Mouse (Mus musculus): ENCODE data around the gene Hs3st3b1. TPM values are rescaled to one million over a fixed set of nuclear protein-coding genes. Genes with fewer than 3 reads are reported as not detected.
A peak's percentile ranks its signal among the peaks of the same experiment; 100 is the strongest.

Hs3st3b1 gene
- polyA plus RNA-seq, 1 experiment = 9.6 TPM

DNA sequence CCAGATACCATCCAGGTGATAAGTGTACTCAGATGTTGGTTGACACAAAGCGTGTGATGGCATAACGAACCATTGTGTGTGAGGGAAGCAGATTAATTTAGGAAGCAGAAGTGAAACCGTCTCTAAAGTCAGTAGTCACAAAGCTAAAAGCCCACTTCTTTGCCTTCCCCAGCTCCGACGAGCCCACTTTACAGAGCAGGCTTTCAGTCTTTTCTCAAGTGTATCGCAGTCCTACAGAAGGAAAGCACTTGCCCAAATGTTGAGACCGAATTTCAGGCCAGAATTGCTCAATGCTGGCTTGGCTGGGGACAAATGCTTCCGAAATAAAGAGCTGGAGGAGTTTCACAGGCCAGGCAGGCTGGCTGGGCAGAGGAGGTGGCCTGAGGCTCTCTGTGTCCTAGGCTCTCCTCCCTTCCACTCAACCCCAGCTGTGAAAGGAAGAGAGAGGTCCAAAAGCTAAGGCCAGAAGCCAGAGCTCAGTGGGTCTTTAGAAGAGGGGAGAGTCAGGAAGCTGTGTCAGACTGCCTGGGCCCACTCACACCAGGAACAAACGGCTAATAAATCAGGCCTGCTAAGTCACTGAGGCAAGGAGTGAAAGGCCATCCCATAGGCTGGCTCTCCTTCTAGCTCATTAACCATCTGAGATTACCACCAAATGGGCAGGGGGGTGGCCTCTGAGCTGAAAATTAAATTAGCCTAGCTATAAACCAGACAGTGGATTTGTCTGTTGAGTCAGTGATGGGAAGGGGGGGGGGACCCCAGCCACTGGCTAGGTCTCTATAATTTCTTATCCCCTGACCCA is 15.3 kb downstream of the Hs3st3b1 start:
- peak; percentile 34 for DNase-seq (ENCODE audit: low read depth in 1 of 2, low spot score in 2 of 2)
- Histone ChIP-seq H3K27me3 (ENCODE audit: control insufficient read depth, insufficient read depth, low read length) (no peaks in the 10 kb centered on the region), H3K4me1 (ENCODE audit: control insufficient read depth, insufficient read depth, insufficient read length) (peaks cover 24% of the 10 kb centered on the region; the same call in 1 of the 2 replicates), H3K4me3 (ENCODE audit: extremely low read depth, insufficient read depth, insufficient read length) (no peak overlapping the region), H3K36me3 (ENCODE audit: control insufficient read depth, insufficient read depth, low read length) (no peaks in the 10 kb centered on the region), H3K27ac (ENCODE audit: insufficient read depth, low read length) (peak overlapping the region; percentile 76)
- WGBS = 24% methylated on average over 9 of the region's 9 CpGs
- TF ChIP-seq CTCF (IDR thresholded peaks at IDR 0.05; ENCODE audit: extremely low read depth, insufficient read depth, insufficient read length, insufficient replicate concordance) = no peak
- TF ChIP-seq POLR2A (IDR thresholded peaks at IDR 0.05; ENCODE audit: low read depth, low read length) = no peak

DNA sequence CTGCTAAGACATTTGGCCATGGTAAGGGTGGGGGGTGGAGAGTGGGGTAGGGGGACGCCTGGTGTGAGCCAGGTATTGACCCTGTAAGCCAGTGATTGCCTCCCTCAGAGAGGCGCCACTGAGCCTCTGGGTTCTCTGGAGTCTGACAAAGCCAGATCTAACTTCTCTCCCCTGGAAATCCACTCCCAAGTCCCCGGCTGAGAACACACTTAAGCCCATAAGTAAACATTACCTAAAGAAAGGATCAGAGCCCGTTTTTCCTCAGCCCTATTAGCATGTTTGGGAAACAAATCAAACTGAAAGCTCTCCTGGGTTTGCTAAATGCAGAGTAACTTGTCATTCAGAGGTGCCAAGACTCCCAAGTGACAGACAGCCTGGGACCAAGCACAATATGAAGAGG is 17.3 kb downstream of the Hs3st3b1 start:
- TF ChIP-seq POLR2A (IDR thresholded peaks at IDR 0.05; ENCODE audit: low read depth, low read length) (no peak), CTCF (IDR thresholded peaks at IDR 0.05; ENCODE audit: extremely low read depth, insufficient read depth, insufficient read length, insufficient replicate concordance) (no peak)
- no peak for DNase-seq (ENCODE audit: low read depth in 1 of 2, low spot score in 2 of 2)
- no peak overlapping the region for H3K27ac ChIP-seq (ENCODE audit: insufficient read depth, low read length)
- peaks cover 24% of the 10 kb centered on the region; the same call in 1 of the 2 replicates for H3K4me1 ChIP-seq (ENCODE audit: control insufficient read depth, insufficient read depth, insufficient read length)
- WGBS = 76% methylated on average over 4 of the region's 4 CpGs
- no peaks in the 10 kb centered on the region for H3K36me3 ChIP-seq (ENCODE audit: control insufficient read depth, insufficient read depth, low read length)
- H3K27me3 ChIP-seq (ENCODE audit: control insufficient read depth, insufficient read depth, low read length) = no peaks in the 10 kb centered on the region
- no peak overlapping the region for H3K4me3 ChIP-seq (ENCODE audit: extremely low read depth, insufficient read depth, insufficient read length)

DNA sequence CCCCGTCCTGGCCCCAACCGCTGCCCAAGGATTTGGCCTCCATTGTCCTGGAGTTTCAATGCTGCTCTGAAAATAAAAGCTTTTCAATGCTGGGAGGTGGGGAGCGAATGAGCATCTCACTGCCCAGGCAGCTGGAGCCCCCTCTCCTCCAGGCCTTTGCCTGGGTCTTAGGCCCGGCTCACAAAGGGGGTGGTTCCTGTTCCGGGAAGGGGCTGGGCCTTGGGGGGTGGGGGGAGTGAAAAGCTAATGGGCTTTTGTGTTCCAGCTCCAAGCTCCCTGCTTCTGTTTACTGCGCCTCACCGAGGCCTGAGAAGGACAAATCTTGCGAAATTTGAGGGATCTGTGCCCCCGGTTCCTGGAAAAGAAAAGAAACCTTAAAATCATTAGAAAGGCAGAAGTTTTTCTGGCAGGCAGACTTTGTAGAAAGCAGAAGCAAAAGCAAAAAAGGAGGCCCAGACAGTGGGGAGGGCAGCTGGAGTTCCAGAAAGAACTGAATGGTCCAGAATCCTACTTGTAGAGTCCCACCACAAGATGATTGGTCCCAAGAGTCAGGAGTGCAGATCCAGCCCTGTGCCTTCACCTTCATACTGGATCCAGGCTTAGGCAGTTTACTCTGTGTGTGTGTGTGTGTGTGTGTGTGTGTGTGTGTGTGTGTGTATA is 23.5 kb downstream of the Hs3st3b1 start:
- Histone ChIP-seq H3K27me3 (ENCODE audit: control insufficient read depth, insufficient read depth, low read length) (no peaks in the 10 kb centered on the region), H3K4me1 (ENCODE audit: control insufficient read depth, insufficient read depth, insufficient read length) (no peaks in the 10 kb centered on the region; the same call in 1 of the 2 replicates), H3K4me3 (ENCODE audit: extremely low read depth, insufficient read depth, insufficient read length) (no peak overlapping the region), H3K27ac (ENCODE audit: insufficient read depth, low read length) (no peak overlapping the region), H3K36me3 (ENCODE audit: control insufficient read depth, insufficient read depth, low read length) (no peaks in the 10 kb centered on the region)
- no peak for DNase-seq (ENCODE audit: low read depth in 1 of 2, low spot score in 2 of 2)
- 67% methylated on average over 9 of the region's 9 CpGs for WGBS
- TF ChIP-seq CTCF (IDR thresholded peaks at IDR 0.05; ENCODE audit: extremely low read depth, insufficient read depth, insufficient read length, insufficient replicate concordance) (no peak), POLR2A (IDR thresholded peaks at IDR 0.05; ENCODE audit: low read depth, low read length) (no peak)

- DNase-seq (ENCODE audit: low read depth in 1 of 2, low spot score in 2 of 2) = no peak
- no peak for TF ChIP-seq POLR2A (IDR thresholded peaks at IDR 0.05; ENCODE audit: low read depth, low read length)
- no peak for TF ChIP-seq CTCF (IDR thresholded peaks at IDR 0.05; ENCODE audit: extremely low read depth, insufficient read depth, insufficient read length, insufficient replicate concordance)
- H3K27me3 ChIP-seq (ENCODE audit: control insufficient read depth, insufficient read depth, low read length) = no peaks in the 10 kb centered on the region
- 82% methylated on average over 13 of the region's 13 CpGs for WGBS
- no peak overlapping the region for H3K4me3 ChIP-seq (ENCODE audit: extremely low read depth, insufficient read depth, insufficient read length)
- H3K27ac ChIP-seq (ENCODE audit: insufficient read depth, low read length) = no peak overlapping the region
- H3K36me3 ChIP-seq (ENCODE audit: control insufficient read depth, insufficient read depth, low read length) = no peaks in the 10 kb centered on the region
- H3K4me1 ChIP-seq (ENCODE audit: control insufficient read depth, insufficient read depth, insufficient read length) = no peaks in the 10 kb centered on the region; the same call in 1 of the 2 replicates
Measured at GRCm38 (mm10) chr11:63897856-63898508, 24.1 kb downstream of the Hs3st3b1 start.

DNA sequence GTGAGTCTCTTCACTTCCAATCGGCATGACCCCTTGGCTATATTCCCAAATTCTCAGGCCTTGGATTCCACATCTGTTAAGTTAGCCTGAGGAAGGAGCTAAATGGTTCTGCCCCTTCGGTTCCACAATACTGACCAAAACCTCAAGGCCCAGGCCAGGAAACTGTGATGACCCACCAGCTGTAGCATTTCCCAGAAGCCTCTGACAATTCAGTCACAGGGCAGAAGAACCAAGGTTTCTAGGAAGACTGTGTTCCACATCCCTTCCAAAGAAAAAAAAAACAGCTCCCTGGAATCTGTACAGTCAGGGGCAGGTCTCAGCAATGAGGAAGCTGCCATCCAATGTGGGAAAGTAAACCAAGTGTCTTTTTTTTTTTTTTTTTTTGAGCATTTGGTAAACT is 25.1 kb downstream of the Hs3st3b1 start:
- Histone ChIP-seq H3K4me1 (ENCODE audit: control insufficient read depth, insufficient read depth, insufficient read length) (no peaks in the 10 kb centered on the region; the same call in 1 of the 2 replicates), H3K36me3 (ENCODE audit: control insufficient read depth, insufficient read depth, low read length) (no peaks in the 10 kb centered on the region), H3K4me3 (ENCODE audit: extremely low read depth, insufficient read depth, insufficient read length) (no peak overlapping the region), H3K27me3 (ENCODE audit: control insufficient read depth, insufficient read depth, low read length) (no peaks in the 10 kb centered on the region), H3K27ac (ENCODE audit: insufficient read depth, low read length) (no peak overlapping the region)
- no peak for DNase-seq (ENCODE audit: low read depth in 1 of 2, low spot score in 2 of 2)
- TF ChIP-seq POLR2A (IDR thresholded peaks at IDR 0.05; ENCODE audit: low read depth, low read length) = no peak
- no peak for TF ChIP-seq CTCF (IDR thresholded peaks at IDR 0.05; ENCODE audit: extremely low read depth, insufficient read depth, insufficient read length, insufficient replicate concordance)
- 86% methylated on average over 2 of the region's 2 CpGs for WGBS

- no peak for DNase-seq (ENCODE audit: low read depth in 1 of 2, low spot score in 2 of 2)
- H3K4me1 ChIP-seq (ENCODE audit: control insufficient read depth, insufficient read depth, insufficient read length) = no peaks in the 10 kb centered on the region; the same call in 1 of the 2 replicates
- no peaks in the 10 kb centered on the region for H3K36me3 ChIP-seq (ENCODE audit: control insufficient read depth, insufficient read depth, low read length)
- TF ChIP-seq POLR2A (IDR thresholded peaks at IDR 0.05; ENCODE audit: low read depth, low read length) (no peak), CTCF (IDR thresholded peaks at IDR 0.05; ENCODE audit: extremely low read depth, insufficient read depth, insufficient read length, insufficient replicate concordance) (no peak)
- no peak overlapping the region for H3K27ac ChIP-seq (ENCODE audit: insufficient read depth, low read length)
- H3K27me3 ChIP-seq (ENCODE audit: control insufficient read depth, insufficient read depth, low read length) = no peaks in the 10 kb centered on the region
- no peak overlapping the region for H3K4me3 ChIP-seq (ENCODE audit: extremely low read depth, insufficient read depth, insufficient read length)
- WGBS = 87% methylated on average over 6 of the region's 6 CpGs
Measured at GRCm38 (mm10) chr11:63894188-63894587, 27.9 kb downstream of the Hs3st3b1 start.

All from spleen, adult 2 months (tissue).